Mouse (Mus musculus) lung, postnatal 4 days (tissue): ENCODE measurements around the gene Kcnc1.

Experiments
- DNase-seq, 2 experiments: peaks; one replicate each; pipeline ENCODE4 v3.0.0; 2021

Kcnc1 gene

DNA sequence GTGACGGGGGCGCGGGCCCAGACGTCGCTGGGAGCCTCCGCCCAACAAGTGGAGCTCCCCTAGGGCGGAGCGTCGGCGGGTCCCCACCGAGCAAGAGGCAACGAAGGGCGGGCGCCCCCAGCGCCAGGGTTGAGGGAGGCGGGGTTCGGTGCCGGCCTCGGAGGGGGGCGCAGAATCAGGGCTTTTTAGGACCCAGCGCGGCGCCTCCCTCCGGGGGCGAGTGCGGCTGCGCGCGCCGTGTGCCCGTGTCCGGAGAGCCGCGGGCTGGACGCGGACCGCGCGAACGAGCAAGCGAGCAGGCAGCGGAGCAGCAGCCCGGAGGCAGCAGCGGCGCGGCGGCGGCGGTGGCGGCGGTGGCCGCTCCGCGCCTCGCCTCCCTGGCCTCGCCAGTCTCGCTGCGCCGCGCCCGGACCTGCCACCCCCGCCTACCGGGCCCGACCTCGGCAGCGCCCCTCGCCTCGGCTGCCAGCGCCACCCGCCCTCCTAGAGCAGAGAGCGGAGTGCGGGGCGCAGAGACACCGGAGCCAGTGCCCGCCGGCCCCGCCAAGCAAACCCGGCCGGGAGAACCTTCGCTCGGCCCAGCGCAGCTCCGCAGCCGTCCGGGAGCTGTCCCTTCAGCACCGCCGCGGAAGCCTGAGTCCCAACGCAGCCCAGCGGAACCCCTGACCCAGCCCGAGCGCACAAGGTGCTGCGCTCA lies at the start of gene Kcnc1:
Gene Kcnc1, plus strand, starts transcription at position 267 of the 697 bp plus-strand sequence.
- DNase-seq: peak; percentile 85 to 87

DNA sequence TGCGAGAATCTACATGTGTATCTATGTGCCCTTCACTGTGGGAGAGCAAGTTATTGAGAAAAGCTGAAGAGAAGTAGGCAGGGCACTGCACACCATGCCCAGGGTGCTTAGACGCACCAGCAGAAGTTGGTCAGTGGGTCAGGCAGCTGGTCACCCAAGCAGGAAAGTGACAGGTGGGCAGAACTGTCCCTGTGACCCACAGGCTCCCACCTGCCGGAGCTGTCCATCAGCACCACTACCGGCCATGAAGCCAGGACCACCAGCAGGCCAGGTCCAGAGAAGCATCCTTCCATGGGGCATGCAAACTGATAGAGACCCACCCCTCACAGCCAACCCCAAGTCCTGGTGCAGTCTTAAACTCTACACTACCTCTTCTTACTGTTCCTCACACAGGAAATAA lies 48.6 kb upstream of the Kcnc1 start:
- no peak for DNase-seq

DNA sequence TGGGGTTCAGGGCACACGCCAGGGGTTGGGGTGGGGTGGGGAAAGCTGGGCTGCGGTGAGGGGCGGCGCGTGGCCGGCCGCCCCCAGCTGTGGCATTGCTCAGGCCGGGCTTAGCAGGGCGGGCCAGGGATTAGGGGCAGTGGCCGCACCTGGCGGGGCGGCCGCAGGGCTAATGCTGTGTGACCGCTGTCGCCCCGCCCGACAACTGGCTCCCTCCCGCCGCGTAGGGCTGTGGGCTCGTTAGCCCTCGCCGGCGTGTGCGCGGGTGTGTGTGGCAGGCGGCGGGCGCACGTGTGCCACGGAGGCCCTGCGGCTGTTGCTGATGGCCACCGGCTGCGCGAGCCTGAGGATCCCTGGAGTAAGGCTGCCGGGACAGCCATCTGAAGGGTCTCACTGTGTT lies 47.5 kb upstream of the Kcnc1 start:
- no peak for DNase-seq

DNA sequence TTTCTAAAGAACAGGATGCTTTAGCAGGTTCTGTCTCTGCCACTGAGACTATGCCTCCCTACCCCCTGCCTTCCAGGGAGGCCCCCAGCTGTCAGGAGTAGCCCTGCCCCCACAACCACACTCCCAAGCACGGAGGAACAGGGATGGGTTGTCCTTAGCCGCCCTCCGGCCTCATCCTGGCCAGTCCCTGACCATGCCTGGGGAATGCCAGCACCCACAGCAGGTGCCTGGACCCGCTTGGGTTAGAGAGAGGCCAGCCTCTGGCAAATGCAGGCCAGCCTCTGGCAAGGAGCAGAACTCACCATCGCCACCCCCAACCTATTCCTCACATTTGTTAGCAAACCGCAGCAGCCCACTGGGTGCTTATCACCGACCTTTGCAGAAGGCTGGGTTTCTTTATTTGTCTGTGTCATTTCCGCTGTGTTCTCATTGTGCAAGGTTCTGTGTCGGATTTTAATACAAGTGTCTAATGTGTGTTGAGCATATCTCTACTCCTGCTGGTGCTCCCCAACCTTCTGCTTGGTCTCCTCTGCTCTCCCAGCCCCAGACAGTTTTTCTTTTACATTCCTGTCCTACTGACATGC lies 46.1 kb upstream of the Kcnc1 start:
- no peak for DNase-seq

DNA sequence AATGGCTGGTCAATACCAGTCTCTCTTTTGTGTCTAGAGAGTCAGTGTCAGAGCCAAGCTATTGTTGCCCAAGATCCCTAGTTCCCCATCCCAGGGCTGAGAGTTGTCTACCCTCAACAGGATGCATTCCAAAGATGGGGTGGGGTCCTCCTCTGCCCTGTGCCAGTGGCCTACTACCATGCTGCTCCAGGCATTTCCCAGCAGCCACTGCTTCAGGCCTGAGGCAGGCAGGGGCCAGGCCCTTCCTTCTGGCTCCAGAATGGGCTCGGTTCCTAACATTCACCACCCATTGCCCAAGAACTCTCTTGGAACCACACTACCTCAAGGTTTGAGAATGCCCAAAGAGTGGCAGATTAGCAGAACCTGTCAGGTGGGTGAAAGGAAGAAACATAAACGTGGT lies 43.5 kb upstream of the Kcnc1 start:
- DNase-seq: no peak

DNA sequence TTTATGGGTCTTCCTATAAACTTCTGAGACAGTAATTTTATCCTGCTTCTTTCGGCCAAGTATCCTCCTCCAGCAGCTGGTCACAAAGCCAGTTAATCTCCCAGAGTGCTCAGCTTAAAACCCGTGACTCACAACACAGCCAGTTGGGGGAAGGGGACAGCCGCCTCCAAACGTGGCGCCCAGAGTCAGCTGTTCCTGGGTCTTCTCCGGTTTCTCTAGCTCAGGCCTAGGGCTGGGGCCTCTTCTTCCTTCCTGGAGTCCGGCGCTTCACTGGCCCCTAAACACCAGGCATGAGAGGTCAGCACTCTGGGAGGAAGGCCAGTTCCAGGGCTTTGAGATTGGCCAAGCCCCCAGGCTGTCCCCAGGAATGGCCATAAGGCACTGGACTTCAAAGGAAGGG lies 43.1 kb upstream of the Kcnc1 start:
- no peak for DNase-seq

DNA sequence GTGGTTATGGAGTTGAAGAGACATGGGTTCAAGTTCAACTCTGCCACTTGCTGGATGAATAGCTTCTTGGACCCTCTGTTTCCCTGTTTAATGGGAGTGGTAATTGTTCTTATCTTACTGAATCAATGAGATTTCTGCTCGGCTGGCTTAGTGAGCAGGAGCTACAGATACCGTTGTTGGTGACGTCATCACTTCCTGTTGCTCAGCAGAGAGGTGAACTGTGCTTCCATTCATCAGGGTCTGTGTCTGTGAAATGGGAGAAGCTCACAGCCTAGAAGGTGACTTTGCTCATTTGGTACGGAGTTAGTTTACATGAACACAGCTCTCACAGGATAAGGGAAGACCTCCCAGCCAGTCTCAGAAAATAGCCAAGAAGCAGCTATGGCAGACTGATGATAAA lies 42.4 kb upstream of the Kcnc1 start:
- no peak for DNase-seq

DNA sequence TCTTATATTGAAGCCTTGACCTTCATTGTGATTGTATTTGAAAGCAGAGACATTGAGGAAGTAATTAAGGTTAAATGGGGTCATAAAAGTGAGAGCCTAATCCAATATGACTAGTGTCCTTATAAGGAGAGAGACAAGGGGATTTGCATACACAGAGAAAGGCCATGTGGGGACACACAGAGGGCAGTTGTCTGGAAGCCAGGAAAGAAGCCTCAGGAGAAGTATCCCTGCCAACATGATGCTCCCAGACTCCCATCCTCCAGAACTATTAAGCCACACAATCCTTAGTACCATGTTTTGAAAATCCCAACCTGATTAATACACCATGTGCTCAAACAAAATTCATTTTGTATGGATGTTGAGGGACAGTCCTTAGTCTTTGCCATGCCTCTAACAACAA lies 34.5 kb upstream of the Kcnc1 start:
- no peak for DNase-seq

DNA sequence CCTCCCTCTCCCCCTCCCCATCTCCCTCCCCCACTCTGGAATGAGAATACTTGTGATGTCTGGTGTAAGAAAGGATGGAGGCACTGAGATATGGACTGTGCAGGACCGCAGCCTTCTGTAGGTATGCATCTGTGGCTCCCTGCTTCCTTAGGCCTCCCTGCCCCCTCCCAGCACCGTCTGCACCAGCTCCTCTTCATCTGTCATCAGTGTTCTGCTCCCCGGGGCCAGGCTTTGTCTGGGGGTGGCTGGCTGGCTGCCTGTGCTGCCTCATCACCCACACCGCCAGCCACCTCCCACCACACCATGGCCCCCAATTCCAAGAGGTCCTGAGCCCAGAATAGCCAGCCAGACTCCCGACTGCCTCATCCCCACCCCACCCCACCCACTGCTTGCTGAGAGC lies 32.1 kb upstream of the Kcnc1 start:
- DNase-seq: no peak

DNA sequence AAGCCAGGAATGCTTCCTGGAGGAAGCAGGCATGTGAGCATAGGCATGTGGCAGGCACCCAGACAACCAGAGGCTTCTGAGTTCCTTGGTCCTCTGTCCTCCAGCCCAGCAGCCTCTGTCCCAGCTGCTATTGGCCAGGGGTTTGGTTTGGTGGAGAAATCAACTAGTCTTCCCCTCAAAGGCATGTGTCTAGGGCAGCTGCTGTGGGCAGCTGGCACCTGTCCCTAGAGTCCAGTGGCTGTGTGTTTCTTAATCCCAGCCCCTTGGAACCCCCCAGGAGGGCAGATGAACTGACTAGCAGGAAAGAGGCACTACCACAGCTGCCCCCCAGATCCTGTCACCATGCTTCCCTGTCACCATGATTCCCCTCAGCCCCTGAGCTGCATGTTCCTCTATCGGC lies 30.5 kb upstream of the Kcnc1 start:
- no peak for DNase-seq

DNA sequence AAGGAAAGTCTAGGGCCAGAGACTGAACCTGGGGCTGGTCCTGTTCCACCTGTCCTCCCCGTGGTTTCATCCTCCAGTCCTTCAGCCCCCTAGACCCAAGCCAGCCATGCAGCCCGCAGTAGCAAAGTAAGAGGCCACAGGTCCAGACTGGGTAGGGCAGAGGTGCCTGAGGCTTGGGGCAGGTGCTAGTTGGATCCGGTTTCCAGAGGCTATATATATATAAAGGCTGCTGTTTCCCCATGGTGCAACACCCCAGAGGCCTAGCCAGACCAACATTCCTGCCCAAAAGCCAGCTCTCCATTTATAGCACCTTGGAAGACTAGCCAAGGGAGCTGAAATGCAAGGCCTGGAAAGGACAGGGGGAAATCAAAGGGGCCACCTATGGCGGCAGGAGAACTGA lies 25.2 kb upstream of the Kcnc1 start:
- no peak for DNase-seq

DNA sequence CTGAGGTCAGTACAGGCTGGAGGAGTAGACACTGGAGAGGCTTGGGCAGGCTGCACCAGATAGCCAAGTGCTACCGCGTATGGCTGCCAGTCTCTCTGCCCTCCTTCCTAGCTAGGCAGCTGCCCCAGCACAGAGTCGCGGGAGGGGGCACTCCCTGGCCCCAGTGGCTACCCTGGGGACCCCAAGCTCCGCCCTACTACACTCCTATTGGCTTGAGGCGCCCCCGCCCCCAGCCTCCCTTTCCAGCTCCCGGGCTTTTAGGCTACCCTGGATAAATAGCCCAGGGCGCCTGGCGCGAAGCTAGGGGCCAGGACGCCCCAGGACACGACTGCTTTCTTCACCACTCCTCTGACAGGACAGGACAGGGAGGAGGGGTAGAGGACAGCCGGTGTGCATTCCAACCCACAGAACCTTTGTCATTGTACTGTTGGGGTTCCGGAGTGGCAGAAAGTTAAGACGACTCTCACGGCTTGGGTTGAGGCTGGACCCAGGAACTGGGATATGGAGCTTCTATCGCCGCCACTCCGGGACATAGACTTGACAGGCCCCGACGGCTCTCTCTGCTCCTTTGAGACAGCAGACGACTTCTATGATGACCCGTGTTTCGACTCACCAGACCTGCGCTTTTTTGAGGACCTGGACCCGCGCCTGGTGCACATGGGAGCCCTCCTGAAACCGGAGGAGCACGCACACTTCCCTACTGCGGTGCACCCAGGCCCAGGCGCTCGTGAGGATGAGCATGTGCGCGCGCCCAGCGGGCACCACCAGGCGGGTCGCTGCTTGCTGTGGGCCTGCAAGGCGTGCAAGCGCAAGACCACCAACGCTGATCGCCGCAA lies 19.9 kb upstream of the Kcnc1 start, which contains the start of gene Myod1:
Gene Myod1, plus strand, starts transcription at position 303 of the 836 bp plus-strand sequence.
- no peak for DNase-seq

DNA sequence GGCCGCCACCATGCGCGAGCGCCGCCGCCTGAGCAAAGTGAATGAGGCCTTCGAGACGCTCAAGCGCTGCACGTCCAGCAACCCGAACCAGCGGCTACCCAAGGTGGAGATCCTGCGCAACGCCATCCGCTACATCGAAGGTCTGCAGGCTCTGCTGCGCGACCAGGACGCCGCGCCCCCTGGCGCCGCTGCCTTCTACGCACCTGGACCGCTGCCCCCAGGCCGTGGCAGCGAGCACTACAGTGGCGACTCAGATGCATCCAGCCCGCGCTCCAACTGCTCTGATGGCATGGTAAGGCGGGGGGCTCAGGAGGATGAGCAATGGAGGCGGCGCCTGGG lies 19.3 kb upstream of the Kcnc1 start:
- DNase-seq: no peak

DNA sequence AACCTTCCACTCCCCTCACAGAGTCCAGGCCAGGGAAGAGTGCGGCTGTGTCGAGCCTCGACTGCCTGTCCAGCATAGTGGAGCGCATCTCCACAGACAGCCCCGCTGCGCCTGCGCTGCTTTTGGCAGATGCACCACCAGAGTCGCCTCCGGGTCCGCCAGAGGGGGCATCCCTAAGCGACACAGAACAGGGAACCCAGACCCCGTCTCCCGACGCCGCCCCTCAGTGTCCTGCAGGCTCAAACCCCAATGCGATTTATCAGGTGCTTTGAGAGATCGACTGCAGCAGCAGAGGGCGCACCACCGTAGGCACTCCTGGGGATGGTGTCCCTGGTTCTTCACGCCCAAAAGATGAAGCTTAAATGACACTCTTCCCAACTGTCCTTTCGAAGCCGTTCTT lies 18.2 kb upstream of the Kcnc1 start:
- DNase-seq: no peak

DNA sequence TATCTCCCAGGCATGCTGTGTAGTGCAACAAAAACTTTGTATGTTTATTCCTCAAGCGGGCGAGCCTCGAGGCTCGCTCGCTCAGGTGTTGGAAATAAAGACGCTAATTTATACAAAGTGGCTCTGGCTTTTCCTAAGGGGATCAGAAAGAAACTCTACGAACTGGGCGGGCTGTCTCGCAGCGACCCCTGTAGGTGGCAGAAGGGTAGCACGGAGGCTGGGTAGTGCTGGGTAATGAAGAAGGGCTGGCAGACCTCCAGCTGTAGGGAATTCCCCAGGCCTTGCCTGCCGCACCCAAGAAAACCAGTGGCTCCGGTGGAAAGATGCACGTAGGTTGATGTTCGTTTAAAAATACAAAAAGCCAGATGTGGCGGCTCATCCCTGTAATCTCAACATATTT lies 17.3 kb upstream of the Kcnc1 start:
- peak; percentile 59 to 60 for DNase-seq

DNA sequence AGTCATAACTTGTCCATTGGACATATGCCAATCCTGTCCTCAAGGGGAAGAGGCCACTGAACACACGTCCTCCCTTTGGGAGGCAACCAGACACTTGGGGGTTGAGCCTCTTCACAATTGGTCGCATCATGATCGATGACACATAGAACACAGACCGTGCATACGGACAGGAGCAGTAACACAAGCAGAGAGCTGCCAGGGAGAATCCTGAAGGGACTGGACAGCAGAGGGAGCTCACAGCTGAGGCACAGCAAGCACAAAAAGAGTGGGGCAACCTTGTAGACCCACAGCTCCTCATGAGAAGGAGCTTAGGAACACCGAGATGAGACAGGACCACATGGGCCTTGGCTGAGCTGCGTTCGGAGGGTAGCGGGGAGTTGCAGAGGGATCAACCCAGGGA lies 15.7 kb upstream of the Kcnc1 start:
- DNase-seq: no peak

DNA sequence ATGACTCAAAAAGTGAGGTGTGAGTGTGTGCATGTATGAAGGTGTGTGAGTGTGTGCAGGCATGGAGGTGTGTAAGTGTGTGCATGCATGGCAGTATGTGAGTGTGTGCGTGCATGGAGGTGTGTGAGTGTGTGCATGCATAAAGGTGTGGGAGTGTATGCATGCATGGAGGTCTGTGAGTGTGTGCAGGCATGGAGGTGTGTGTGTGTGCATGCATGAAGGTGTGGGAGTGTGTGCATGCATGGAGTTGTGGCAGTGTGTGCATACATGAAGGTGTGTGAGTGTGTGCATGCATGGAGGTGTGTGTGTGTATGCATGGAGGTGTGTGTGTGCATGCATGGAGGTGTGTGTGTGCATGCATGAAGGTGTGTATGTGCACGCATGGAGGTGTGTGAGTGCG lies 8.9 kb upstream of the Kcnc1 start:
- DNase-seq: no peak

DNA sequence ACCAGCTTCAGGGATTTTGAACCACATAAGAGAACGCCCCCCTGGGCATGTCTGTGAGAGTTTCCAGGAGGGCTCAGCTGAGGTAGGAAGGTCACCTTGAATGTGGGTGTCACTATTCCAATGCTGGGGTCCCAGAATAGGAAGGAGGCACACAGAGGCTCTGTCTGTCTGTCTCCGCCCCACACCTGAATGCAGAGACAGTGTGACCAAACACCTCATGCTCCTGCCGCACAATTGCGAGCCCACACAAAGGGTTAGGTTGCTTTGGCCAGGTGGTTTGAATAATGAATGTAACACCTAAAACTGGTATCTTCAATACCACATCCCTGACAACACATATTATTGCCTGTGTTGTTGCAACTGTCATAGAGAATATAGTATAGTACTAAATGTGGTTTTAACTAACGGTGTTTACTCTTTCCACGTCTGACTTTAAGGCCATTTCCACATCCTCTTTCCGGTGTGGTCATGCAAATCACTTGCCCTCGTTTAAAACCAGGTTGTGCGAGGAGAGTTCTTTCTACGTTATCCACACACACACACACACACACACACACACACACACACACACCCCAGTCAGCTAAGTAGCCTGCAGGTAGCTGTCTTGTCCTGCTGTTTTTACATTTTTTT lies 6.7 kb upstream of the Kcnc1 start:
- no peak for DNase-seq

DNA sequence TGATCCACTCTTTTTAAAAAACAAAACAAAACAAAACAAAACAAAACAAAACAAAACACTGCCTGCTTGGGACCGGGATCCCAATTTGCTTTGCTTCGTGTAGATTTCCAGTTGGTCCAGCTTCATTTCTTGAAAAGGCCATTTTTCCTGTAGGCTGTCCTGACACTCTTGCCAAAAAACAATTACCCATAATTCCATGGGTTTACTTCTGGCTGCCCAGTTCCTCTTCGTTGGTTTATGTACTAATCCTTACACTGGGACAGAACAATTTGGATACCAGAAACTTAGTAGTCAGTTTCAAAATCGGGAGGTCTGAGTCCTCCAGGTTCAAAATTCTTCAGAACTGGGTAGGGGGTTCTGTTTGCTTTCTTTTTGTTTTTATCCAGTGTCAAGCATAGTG lies 6.1 kb upstream of the Kcnc1 start:
- DNase-seq: no peak

DNA sequence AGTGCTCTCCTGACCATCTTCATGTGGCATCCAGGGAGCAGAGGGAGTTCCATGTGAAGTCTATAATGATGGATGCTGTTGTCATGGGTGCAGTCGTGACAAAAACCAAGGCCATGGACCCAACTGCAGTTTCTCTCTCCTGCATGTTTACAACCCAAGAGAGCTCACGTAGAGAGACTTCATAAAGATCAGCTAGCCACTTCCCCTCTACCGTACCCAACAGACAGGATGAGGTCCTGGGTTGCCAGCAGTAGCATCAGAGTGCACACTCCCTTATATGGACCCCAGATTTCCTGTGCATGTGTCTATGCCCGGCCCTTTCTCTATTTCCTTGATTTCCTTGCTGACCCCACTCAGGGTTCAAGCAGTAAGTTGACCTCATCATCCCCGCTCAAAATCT lies 4.6 kb upstream of the Kcnc1 start:
- no peak for DNase-seq

DNA sequence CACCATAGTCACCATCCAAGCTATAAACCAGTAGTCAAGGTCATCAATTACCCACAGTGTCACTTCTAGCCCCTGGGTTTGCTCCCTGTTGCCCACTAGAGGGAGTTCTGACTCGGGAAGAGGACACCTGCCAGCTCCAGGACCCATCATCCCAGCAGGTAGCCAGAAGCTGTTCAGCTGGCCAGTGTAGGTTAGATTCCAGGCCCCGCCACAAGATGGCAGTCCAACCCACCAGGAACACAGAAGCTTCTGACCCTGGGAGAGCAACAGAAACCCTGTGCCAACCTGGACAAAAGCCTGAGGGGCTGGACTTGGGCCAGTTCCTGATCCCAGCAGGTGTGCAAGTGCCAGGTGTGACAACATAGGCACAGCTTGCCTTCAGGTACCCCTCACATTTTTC lies 3.2 kb upstream of the Kcnc1 start:
- DNase-seq: peak; percentile 80 to 84

DNA sequence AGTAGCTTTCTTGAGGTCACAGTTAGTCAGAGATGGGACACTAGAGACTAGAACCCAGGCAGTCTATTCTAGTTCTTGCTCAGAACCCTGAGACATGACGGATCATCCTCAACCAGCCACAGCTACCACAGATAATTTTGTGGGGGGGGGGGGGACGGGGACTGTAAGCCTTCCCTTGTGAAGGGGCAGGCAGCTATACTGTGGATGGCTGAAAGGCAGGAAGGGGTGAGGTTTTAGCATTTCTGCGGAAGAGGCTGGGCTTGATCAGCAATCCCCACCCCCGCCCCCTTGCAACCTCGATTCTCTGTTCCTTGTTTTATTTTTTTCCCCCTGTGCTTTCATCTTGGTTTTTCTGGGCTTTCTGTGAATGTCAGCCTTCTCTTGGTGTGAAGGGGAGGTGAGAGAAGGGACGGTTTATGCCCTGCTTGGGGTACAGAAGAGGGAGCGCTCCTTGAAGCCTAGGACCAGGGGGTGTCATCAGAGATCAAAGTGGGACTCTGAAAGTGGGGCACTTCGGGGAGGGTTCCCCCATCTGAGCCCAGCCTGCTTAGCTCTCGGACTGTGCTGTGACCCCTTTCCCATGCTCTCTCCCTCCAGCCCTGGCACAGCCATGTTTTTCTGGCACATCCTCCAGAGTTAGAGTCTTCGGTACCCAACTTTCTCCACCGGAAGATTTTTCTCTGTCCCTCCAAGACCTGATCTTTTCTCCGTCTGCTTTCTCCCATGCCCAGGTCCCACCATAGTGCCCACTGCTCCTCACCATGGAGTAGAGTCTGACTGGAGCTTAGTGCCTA lies 2.4 kb upstream of the Kcnc1 start:
- no peak for DNase-seq

DNA sequence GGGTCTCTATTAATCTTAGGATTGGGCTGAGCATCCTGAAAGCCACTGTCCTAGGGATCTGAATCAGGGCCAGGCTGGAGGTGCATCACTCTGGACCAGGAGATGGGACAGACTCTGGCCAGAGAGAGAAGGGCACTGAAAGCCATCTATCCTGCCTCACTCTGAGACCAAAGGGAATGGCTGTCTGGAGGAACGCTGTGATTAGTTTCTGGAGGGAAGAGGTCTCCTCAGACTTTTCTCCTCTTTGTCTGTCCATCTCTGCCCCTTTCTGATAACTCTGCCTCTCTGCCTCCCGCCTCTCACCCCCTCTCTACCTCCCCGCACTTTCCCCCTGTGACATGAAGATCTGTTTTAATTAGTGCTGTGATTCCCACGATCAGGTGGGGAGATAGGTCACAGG lies 1.4 kb upstream of the Kcnc1 start:
- no peak for DNase-seq
